Mouse (Mus musculus): ENCODE data around the gene Tbrg4.

Tbrg4 gene

DNA sequence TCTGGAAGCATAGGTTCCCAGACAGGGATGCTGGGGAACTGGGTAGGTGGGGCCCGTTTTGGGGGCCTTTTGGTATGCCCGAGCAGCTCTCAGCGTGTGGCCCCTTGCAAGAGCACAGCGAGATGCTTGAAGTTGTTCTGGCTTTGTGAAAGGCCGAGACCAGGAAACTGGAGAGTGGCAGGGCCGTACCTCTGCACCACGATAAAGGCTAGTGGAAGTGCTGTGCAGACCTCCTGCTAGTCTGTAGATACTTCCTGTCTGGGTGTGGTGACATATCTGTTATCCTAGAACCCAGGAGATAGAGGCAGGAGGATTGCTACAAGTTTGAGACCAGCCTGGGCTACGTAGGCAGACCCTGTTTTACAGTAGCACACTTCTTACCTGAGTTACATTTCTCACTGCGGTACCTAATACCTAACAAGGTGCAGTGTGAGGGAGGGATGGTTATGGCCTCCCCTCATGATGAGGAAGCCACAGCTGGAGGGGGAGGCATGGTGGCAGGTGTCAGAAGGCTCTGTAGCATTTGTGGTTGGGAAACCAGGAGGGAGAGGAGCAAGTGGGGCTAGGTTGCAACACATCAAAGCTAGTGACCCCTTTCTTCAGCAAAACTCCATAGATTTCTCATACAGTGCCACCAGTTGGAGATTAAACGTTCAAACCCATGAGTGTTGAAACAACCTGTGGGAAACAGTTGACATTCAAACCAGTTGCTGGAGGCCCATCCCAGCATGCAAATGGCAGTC is 34.8 kb downstream of the Tbrg4 start:
- DNase-seq (ENCODE audit: low spot score), result no peak

- DNase-seq (ENCODE audit: low spot score), result no peak
These were observed 36.0 kb downstream of the Tbrg4 start for GRCm38 (mm10) chr11:6589838-6590237.

GRCm38 (mm10) chr11:6588295-6588694 is 37.6 kb downstream of the Tbrg4 start:
- no peak for DNase-seq (ENCODE audit: low spot score)

DNA sequence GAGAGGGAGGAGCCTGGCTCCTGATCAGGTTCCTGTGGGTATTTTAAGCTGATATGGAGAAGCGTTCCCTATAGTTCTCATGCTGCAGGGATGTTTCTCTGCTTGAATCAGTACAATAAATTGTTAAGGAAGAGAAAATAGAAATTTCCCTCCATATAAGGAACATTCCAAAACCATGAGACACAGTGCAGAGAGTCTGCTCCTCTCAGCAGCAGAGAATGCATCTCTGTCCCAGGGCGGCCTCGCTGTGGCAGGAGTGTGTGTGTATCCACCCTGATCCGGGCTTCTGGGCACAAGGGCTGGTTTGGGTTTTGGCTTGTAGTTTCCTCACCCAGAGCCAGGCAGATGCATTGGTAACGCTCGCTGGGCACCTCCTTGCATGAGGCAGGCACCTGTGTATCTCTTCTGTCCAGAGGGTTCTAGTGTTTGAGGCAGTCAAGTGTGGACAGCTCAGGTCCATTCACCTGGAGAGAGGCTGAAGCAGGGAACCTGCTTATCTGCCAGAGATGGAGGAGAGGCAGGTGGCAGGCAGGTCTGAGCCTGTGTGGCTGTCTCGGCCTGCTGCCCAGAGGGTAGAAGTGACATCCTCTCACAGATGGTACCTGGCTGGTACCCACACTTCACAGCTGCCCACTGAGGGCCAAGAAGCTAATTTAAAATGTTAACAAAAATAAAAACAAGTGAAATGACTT is 38.5 kb downstream of the Tbrg4 start:
- DNase-seq (ENCODE audit: low spot score), result no peak

- DNase-seq (ENCODE audit: low spot score), result no peak
These were observed 39.2 kb downstream of the Tbrg4 start for GRCm38 (mm10) chr11:6586660-6587059.

DNA sequence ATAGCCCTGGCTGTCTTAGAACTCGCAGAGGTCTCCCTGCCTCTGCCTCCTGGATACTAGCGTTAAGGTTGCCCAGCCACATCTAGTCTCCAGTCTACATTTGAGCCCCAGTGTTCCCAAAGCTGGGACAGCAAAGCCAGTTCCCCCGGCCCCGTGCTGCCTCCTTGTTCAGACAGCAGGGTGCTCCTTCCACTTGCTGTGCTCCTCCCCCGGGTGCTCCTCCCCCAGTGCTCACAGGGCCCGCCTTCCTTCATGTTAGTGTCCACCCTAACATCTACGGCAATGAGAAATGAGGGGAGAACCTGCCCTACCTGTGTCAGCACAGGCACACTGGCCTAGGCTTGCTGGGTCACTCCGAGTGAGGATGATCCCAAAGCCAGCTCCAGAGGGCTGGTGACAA is 40.1 kb downstream of the Tbrg4 start:
- no peak for DNase-seq (ENCODE audit: low spot score)

GRCm38 (mm10) chr11:6581560-6581959 is 44.3 kb downstream of the Tbrg4 start:
- no peak for DNase-seq (ENCODE audit: low spot score)

GRCm38 (mm10) chr11:6580065-6580750 is 45.7 kb downstream of the Tbrg4 start:
- no peak for DNase-seq (ENCODE audit: low spot score)

DNA sequence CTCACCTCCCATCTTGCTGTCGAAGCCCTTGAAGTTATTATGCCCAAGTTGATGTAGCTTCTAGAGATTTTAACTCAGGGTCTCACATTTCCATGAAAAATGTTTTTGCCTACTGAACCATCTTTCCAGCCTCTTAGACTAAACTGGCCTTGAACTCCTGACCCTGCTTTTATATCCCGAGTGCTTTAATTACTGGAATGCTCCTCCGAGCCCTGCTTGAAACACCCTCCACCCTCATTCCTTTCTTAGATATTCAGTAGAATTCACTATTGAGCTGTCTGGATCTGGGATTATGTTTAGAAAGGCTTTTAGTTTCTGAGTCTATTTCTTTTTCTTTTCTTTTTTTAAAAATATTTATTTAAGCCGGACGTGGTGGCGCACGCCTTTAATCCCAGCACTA is 46.5 kb downstream of the Tbrg4 start:
- no peak for DNase-seq (ENCODE audit: low spot score)

DNA sequence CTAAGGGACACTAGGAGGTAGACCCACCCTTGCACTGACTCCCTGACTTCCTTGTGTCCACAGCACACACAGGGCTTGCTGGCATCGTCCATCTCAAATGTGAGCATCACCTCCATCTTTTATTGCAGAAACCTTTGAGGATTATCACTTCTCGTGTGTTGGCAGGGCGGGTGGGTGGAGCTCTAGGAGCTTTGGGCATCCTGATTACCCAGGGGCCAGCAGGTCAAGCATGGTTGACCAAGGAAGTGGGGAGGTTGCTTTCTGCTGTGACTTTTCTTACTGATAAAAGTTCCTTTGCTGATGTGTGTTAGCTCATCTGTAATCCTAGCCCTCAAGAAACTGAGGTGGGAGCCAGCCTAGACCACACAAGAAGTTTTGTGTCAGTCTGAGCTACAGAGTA is 49.7 kb downstream of the Tbrg4 start:
- no peak for DNase-seq (ENCODE audit: low spot score)

DNA sequence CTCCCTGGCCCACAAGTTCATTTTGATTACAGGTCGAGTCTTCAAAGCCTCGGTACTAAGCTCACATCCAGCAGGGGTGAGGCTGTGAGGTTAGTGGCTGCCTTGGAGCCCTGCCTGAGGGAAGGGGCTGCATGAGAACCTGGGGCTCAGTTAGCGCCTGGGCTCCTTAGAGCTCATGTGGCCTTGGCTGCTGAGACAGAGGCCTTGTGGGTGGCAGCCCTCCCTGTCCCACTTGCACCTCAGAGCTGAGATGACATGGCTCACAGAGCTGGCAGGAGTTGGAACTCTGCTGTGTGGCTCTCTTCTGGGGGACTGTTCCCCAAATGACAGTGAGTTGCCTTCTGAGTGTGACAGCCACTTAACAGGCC is 56.5 kb downstream of the Tbrg4 start:
- DNase-seq (ENCODE audit: low spot score), result no peak

GRCm38 (mm10) chr11:6568584-6569409 is 57.1 kb downstream of the Tbrg4 start:
- no peak for DNase-seq (ENCODE audit: low spot score)

- DNase-seq (ENCODE audit: low spot score), result no peak
These were observed 57.9 kb downstream of the Tbrg4 start for GRCm38 (mm10) chr11:6567951-6568350.

DNA sequence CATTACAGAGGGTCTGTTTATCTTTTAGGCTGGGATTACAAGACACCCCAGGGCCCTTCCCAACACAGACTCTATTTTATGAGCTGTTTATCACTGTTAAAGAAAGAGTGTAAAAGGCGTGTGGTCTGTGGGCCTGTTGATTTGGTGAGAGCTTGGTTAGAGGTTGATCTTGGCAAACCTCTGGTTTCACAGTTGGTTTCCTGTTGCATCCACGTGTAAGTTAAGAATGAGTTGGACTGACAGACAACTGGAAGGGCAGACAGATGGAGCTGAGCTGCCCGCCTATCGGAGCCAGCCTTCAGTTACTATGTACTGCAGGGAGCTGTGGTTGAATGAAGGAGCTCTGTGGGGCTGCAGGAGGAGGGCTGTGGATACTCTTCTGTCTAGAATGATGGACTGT is 59.4 kb downstream of the Tbrg4 start:
- no peak for DNase-seq (ENCODE audit: low spot score)

All from spleen, adult 12 weeks (tissue).